Mouse (Mus musculus): ENCODE measurements around the gene Grik5.

DNA sequence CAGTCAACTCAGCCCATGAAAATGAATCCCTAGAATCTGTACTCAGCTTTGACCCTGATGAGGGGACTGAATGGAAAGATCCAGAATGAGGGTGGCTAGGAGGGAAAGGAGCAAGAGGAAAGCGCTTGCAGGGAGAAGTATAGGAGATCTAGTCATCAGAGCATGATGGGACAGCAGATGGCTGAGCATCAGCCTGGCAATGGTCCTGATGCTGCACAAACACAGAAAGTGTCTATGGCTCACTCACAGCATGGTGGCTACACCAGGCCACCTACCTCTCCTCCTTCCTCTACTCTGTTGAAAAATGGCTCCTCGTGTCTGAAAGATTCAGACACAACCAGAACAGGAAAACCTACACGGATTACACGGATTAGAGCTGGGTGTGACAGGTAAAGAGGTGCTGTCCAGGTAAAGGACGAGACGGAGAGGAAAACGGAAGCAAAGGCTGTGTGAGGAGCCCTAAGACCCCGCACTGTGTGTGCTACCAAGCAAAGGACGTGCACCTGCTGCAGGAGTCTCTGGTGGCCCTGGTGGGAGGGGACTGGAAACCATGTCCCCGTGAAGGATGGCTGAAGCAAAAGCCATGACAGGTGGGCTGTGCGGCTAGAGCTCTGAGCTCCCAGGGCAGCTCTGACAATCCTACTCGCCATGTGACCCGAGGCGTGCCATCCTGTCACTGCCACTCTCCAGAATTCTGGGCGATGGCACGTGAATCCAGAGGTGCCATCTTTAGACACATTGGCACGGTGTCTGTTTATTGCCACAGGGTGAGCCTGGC is 40.2 kb upstream of the Grik5 start:
- TF ChIP-seq POLR2A (IDR thresholded peaks at IDR 0.05; ENCODE audit: borderline replicate concordance, extremely low read depth, insufficient read depth, insufficient read length, poor library complexity, severe bottlenecking) (no peak), CTCF (IDR thresholded peaks at IDR 0.05; ENCODE audit: borderline replicate concordance, extremely low read depth, insufficient read depth, insufficient read length) (no peak)

Data from brain, embryonic 14.5 days (tissue).